Mouse (Mus musculus) right cerebral cortex, adult 18-20 months (tissue): Measurements from ENCODE around the gene Kcnk12.

Experiments
- DNase-seq: peaks from one replicate; pipeline ENCODE4 v3.0.0; 2022; ENCODE audit warnings: mixed read lengths

Gene Kcnk12

DNA sequence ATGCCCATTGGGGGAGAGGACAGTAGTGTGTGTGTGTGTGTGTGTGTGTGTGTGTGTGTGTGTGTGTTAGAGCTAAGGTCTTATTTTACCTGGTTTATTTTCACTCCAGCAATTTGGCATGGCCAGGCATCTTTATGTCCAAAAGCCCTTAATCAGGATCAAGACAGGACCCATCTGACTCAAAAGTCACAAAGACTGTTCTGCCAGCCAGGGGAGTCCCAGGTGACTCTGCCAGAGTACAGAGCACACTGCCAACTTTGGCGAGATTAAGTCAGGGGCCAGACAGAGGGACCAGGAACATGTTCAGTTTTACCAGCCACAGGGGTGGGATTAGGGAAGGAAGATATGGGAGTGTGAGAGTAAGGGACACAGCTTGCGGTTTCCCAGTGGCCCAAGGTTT lies 12.9 kb downstream of the Kcnk12 start:
- no peak for DNase-seq

GRCm38 (mm10) chr17:87784141-87784831 lies 13.5 kb downstream of the Kcnk12 start:
- DNase-seq, result peak; percentile 88

DNA sequence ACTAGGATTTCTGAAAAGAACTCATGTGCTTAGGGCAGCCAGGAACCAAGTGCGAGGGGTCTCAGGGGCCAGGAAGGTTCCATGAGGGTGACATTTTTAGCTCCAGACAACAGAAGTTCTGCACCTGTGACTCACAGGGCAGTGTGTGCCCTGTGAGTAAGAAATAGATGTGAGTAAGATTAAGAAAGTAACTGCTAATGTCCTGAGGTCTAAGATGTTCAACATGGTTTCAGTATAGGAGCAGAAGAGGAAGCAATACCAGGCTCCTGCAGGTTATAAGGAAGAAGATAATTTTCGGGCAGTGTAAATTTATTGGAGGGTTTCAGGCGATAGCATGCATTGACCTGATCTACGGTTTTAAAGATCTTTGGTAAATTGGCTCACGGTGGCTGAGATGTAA lies 16.6 kb downstream of the Kcnk12 start:
- no peak for DNase-seq

GRCm38 (mm10) chr17:87780164-87780563 lies 17.6 kb downstream of the Kcnk12 start:
- DNase-seq, result no peak

GRCm38 (mm10) chr17:87774982-87775381 lies 22.8 kb downstream of the Kcnk12 start:
- no peak for DNase-seq

GRCm38 (mm10) chr17:87773175-87773574 lies 24.6 kb downstream of the Kcnk12 start:
- DNase-seq, result no peak

GRCm38 (mm10) chr17:87770766-87771165 lies 27.0 kb downstream of the Kcnk12 start:
- no peak for DNase-seq

GRCm38 (mm10) chr17:87766888-87767287 lies 30.9 kb downstream of the Kcnk12 start:
- no peak for DNase-seq

DNA sequence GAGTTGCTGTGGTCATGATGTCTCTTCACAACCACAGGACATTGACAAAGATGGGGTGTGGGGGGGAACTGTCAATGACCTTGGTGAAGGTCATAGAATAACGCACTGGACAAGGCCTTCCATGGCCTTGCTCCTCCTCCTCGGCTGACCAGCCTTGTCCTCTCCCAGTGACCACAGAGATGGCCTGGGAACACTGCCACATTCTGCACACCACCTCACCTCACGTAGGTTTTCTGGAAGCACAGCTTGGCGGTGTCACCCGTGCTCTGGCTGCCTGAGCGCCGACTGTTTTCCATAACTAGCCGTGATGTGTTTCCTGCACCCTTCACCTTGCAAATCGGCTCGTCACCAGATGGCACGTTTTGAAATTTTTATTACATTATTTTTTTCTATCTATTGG lies 32.8 kb downstream of the Kcnk12 start:
- DNase-seq, result no peak

GRCm38 (mm10) chr17:87763146-87763545 lies 34.6 kb downstream of the Kcnk12 start:
- peak; percentile 75 for DNase-seq

- no peak for DNase-seq
Measured at GRCm38 (mm10) chr17:87760315-87760714, 37.5 kb downstream of the Kcnk12 start.

DNA sequence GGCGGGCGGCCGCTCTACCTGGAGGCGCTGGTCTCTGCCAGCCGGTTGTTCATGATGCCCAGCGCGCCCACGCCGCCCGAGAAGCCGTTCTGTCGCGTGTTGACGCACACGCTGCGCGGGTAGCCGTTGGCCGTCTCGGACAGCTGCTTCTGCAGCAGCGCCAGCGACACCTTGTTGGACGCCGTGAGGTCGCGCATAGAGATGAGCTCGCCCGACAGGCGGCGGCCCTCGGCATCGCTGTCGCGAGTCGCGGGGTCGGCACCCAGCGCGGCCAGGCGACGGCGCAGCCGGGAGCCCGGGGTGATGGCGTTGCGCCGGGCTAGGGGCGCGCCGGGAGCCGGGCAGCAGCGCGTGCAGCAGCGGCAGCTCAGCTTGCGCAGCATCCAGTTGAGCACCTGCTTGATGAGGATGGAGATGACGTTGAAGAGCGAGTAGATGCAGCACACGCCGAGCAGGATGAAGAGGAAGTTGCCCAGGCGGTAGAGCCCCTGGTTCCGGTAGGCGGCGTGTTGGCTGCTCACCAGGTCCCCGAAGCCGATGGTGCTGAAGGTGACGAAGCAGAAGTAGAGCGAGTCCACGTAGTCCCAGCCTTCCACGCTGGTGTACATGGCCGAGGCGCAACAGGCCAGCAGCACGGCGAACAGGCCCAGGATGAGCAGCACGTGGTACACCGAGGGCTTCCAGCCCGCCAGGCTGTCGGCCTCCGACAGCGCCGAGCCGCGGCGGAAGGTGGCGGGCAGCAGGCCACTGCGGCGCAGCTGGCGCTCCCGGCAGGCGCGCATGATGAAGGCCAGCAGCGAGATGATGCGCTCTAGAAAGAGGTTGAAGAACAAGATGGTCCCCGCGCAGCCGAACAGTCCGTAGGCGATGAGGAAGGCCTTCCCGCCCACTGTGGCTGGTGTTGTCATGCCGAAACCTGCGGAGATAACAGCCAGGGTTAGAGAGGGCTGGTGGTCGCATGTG lies 51.6 kb downstream of the Kcnk12 start:
- peak; percentile 76 for DNase-seq

GRCm38 (mm10) chr17:87744985-87745925 lies 52.5 kb downstream of the Kcnk12 start:
- peak; percentile 88 for DNase-seq

DNA sequence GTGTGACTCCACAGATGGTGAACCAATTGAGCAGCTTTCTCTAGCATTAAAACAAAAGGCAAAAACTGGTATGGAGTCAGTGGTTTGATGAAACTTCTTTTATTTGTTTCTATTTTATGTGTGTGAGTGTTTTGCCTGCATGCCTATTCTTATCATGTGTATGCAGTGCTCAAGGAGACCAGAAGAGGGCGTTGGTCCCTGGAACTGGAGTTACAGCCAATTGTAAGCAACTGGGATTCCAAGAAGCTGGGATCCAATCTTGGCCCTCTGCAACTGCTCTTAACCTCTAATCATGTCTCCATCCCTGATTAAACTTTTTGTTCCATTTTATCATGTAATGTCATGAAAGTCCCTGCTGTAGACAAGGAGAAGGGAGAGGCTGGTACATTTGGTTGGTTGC lies 58.0 kb downstream of the Kcnk12 start:
- DNase-seq, result no peak

DNA sequence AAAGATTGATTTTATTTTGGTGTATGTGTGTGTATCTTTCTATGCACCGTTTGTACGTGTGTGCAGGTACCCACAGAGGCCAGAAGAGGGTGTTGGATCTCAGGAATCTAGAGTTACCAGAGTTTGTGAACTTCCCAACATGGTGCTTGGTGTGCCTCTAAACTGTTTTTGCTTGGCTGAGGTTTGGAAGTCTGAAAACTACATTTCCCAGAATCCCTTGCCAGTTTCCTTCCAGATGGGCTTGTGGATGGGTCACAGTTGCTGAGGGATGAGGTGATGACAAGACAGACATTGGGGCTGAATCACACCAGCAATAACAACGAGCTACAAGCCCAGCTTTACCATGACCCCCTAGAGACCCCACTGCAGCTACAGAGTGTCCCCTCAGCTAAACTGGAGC lies 60.6 kb downstream of the Kcnk12 start:
- no peak for DNase-seq

DNA sequence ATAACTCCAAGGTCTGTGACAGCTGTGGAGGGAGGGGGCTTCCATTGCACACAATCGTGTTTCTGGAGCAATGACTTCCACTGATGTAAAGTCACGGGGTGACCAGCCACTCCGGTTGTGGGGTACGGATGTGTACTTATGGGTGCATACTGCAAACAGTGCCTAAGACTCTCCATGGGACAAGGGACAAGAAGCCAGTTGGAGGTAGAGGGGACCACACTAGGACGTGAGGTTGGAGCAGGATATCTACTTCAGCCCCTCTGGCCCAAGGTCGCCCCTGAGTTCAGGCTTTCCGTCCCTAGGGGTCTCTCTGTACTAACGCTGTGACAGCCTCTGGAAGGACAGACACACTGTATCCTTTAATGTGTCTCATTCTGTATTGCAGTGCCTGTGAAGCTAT lies 63.3 kb downstream of the Kcnk12 start:
- DNase-seq, result no peak

- DNase-seq, result no peak
Measured at GRCm38 (mm10) chr17:87731962-87732361, 65.8 kb downstream of the Kcnk12 start.

DNA sequence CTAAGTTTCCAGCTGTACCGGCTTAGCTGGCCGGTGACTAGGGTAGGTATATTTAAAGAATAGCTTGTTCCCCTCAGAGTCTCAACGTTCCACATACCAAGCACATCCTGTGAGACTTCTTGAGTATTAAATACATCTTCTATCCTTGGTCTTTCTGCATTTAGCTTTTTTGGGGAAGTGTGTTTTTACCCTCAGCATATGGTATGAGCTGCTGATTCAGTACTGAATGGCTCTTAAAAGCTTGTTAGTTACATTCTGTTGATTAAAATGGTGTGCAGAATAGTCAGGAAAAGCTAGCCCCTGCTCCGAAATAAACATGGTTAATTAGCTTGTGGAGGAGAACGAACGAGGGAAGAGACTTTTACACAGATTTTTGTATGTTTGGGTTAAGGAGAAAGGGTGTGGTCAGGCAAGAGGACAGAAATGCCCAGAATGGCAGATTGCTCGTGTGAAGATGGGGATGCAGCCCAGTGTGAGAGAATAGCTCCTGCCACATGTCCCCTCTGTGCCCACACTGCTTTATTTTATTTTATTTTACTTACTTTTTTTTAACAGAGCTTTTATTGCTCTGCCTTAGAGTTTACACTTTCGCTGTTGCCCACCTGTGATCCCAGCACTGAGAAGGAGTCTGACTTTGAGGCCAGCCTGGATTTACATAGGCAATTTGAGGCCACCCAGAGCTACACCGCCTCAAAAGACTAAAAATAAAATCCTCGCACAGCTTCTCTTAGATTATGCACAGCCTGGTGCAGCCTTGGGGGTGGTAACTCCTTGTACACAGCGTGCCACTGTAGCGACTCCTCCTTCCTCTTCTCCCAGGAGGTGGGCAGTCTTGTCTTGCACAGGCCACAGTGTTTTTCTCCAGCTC lies 71.1 kb downstream of the Kcnk12 start:
- DNase-seq, result peak; percentile 57

DNA sequence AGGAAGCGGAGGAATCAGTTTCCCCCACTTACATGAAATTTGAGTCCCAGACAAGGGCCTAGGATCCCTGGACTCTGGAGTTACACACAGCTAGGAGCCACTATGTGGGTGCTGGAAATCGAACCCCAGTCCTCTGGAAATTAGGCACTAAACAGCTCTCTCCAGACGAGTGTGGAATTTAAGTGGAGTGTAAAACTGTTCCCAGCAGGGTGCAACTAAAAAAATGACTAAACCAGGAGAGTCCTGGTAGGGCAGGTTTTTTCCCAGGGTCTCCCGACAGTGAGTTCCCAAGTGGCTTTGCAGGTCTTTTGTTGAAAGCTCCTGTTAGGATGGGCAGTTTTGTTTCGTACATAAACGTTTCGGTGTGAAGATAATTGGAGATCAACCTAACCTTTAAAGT lies 73.1 kb downstream of the Kcnk12 start:
- no peak for DNase-seq

- no peak for DNase-seq
Measured at GRCm38 (mm10) chr17:87700101-87700500, 97.7 kb downstream of the Kcnk12 start.

- no peak for DNase-seq
Measured at GRCm38 (mm10) chr17:87698996-87699765, 98.6 kb downstream of the Kcnk12 start.
